Mouse (Mus musculus) hindbrain, embryonic 13.5 days (tissue): ENCODE data around the gene Ccin. TPM values are rescaled to one million over a fixed set of nuclear protein-coding genes. Genes with fewer than 3 reads are reported as not detected.

Experiments used
- ATAC-seq: fragments of 200-750 bp; cut with Nextera tagmentation; 2 replicates; pipeline ENCODE4 v1.8.0; 2017; ENCODE audit warnings: moderate TSS enrichment; ENCODE audit not compliant: low FRiP score
- H3K27ac ChIP-seq: fragments of 300-500 bp; sonication (generic); 2 replicates; pipeline ENCODE4 v1.5.1; 2015; ENCODE audit warnings: inconsistent platforms, mild to moderate bottlenecking, moderate library complexity
- H3K27me3 ChIP-seq: fragments of 300-500 bp; sonication (generic); 2 replicates; pipeline ENCODE4 v1.6.1; 2015; ENCODE audit warnings: mild to moderate bottlenecking, inconsistent platforms
- H3K36me3 ChIP-seq: fragments of 300-500 bp; sonication (generic); 2 replicates; pipeline ENCODE4 v1.6.1; 2015; ENCODE audit warnings: mild to moderate bottlenecking, inconsistent platforms
- H3K4me1 ChIP-seq: fragments of 300-500 bp; sonication (generic); replicated peaks from 2 replicates; pipeline ENCODE4 v1.6.1; 2015; ENCODE audit warnings: inconsistent platforms
- H3K4me2 ChIP-seq: fragments of 300-500 bp; sonication (generic); 2 replicates; pipeline ENCODE4 v1.6.1; 2015; ENCODE audit warnings: inconsistent platforms, mild to moderate bottlenecking, moderate library complexity
- H3K4me3 ChIP-seq: fragments of 300-500 bp; sonication (generic); 2 replicates; pipeline ENCODE4 v1.5.1; 2015; ENCODE audit warnings: mild to moderate bottlenecking, inconsistent platforms
- H3K9ac ChIP-seq: fragments of 300-500 bp; sonication (generic); 2 replicates; pipeline ENCODE4 v1.6.1; 2015; ENCODE audit warnings: mild to moderate bottlenecking, inconsistent platforms
- H3K9me3 ChIP-seq: fragments of 300-500 bp; sonication (generic); 2 replicates; pipeline ENCODE4 v1.6.1; 2016; ENCODE audit warnings: inconsistent platforms
- WGBS: fragments of 180-500 bp; shearing (Covaris S2); methylation state at CpG from one replicate; pipeline ENCODE4 v1.1.7; 2015; 5-methylcytosine and 5-hydroxymethylcytosine counted together
- polyA plus RNA-seq: library from polyadenylated mRNA; unstranded; fragments of >200 nt; fragmentation: Nextera tagmentation; extraction: Ambion mirVana; gene quantifications from 2 replicates; pipeline ENCODE4 v1.2.1, GENCODE M21; 2015

Gene Ccin
- polyA plus RNA-seq, 1 experiment from 2014 or later = not detected

- H3K9ac ChIP-seq = no peak overlapping the region
- H3K27ac ChIP-seq = no peak overlapping the region
- H3K9me3 ChIP-seq = no peaks in the 10 kb centered on the region
- no peak overlapping the region for H3K4me3 ChIP-seq
- 65% methylated on average over 4 of the region's 4 CpGs for WGBS
- no peak for ATAC-seq
- H3K27me3 ChIP-seq = no peaks in the 10 kb centered on the region
- peaks cover 29% of the 10 kb centered on the region for H3K4me1 ChIP-seq
- peaks cover 7% of the 10 kb centered on the region; the same call in 1 of the 2 replicates for H3K36me3 ChIP-seq
- no peak overlapping the region for H3K4me2 ChIP-seq
Observed at GRCm38 (mm10) chr4:43964951-43965684, 18.2 kb upstream of the Ccin start.

GRCm38 (mm10) chr4:43965856-43966535 is 17.3 kb upstream of the Ccin start:
- no peak overlapping the region for H3K9ac ChIP-seq
- peaks cover 13% of the 10 kb centered on the region; the same call in 1 of the 2 replicates for H3K36me3 ChIP-seq
- 93% methylated on average over 7 of the region's 7 CpGs for WGBS
- ATAC-seq = no peak
- peaks cover 29% of the 10 kb centered on the region for H3K4me1 ChIP-seq
- no peaks in the 10 kb centered on the region for H3K27me3 ChIP-seq
- no peak overlapping the region for H3K4me3 ChIP-seq
- no peak overlapping the region for H3K27ac ChIP-seq
- no peaks in the 10 kb centered on the region for H3K9me3 ChIP-seq
- H3K4me2 ChIP-seq = no peak overlapping the region

DNA sequence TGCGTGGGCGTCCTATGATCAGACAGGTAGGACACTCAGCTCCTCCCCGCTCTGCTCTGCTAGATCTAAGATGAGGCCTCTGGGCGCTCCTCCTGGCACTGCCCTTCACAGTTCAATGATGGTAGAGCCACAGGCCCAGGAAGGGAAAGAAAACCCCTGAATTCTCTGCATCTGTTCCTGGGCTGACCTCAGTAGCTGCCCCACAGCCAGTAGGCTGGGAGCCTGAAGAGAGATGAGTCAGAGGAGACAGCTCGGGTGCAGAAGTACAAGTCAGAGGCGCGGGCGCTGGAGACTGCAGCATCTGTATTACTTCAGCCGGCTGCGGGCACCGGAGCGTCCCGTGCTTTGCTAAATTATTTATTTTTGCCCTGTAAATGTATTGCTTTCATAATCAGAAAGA is 14.6 kb upstream of the Ccin start:
- Histone ChIP-seq H3K27me3 (no peaks in the 10 kb centered on the region), H3K9me3 (no peaks in the 10 kb centered on the region), H3K4me2 (no peak overlapping the region), H3K4me1 (peaks cover 45% of the 10 kb centered on the region), H3K9ac (peak overlapping the region; percentile 53; the same call in 1 of the 2 replicates), H3K27ac (no peak overlapping the region), H3K36me3 (peaks cover 14% of the 10 kb centered on the region; the same call in 1 of the 2 replicates), H3K4me3 (no peak overlapping the region)
- 54% methylated on average over 13 of the region's 13 CpGs for WGBS
- no peak for ATAC-seq

GRCm38 (mm10) chr4:43969373-43969772 is 13.9 kb upstream of the Ccin start:
- Histone ChIP-seq H3K4me2 (no peak overlapping the region), H3K4me3 (no peak overlapping the region), H3K4me1 (peaks cover 47% of the 10 kb centered on the region), H3K9ac (peak overlapping the region; percentile 43; the same call in 1 of the 2 replicates), H3K9me3 (no peaks in the 10 kb centered on the region), H3K36me3 (peaks cover 14% of the 10 kb centered on the region; the same call in 1 of the 2 replicates), H3K27ac (no peak overlapping the region), H3K27me3 (no peaks in the 10 kb centered on the region)
- ATAC-seq = no peak
- 7% methylated on average over 4 of the region's 4 CpGs for WGBS

- H3K4me3 ChIP-seq = no peak overlapping the region
- H3K27ac ChIP-seq = no peak overlapping the region
- no peak for ATAC-seq
- no peaks in the 10 kb centered on the region for H3K9me3 ChIP-seq
- 82% methylated on average over 20 of the region's 20 CpGs for WGBS
- H3K4me2 ChIP-seq = no peak overlapping the region
- peaks cover 14% of the 10 kb centered on the region; the same call in 1 of the 2 replicates for H3K36me3 ChIP-seq
- H3K27me3 ChIP-seq = no peaks in the 10 kb centered on the region
- no peak overlapping the region for H3K9ac ChIP-seq
- H3K4me1 ChIP-seq = peaks cover 39% of the 10 kb centered on the region
Observed at GRCm38 (mm10) chr4:43970393-43971330, 12.6 kb upstream of the Ccin start.

- Histone ChIP-seq H3K36me3 (peaks cover 7% of the 10 kb centered on the region; the same call in 1 of the 2 replicates), H3K9ac (no peak overlapping the region), H3K4me1 (peaks cover 39% of the 10 kb centered on the region), H3K27ac (peak overlapping the region; percentile 48), H3K4me2 (peak overlapping the region; percentile 23; the same call in 1 of the 2 replicates), H3K9me3 (no peaks in the 10 kb centered on the region), H3K4me3 (no peak overlapping the region), H3K27me3 (no peaks in the 10 kb centered on the region)
- WGBS = 63% methylated on average over 9 of the region's 9 CpGs
- no peak for ATAC-seq
Observed at GRCm38 (mm10) chr4:43971541-43972136, 11.6 kb upstream of the Ccin start.

- Histone ChIP-seq H3K4me1 (peaks cover 39% of the 10 kb centered on the region), H3K36me3 (peaks cover 8% of the 10 kb centered on the region; the same call in 1 of the 2 replicates), H3K27ac (peak overlapping the region; percentile 48), H3K4me2 (peak overlapping the region; percentile 23; the same call in 1 of the 2 replicates), H3K9ac (no peak overlapping the region), H3K9me3 (no peaks in the 10 kb centered on the region), H3K27me3 (no peaks in the 10 kb centered on the region), H3K4me3 (no peak overlapping the region)
- ATAC-seq = peak; percentile 47; the same call in 1 of the 2 replicates
- WGBS = 2% methylated on average over 8 of the region's 8 CpGs
Observed at GRCm38 (mm10) chr4:43972137-43972591, 11.1 kb upstream of the Ccin start.

DNA sequence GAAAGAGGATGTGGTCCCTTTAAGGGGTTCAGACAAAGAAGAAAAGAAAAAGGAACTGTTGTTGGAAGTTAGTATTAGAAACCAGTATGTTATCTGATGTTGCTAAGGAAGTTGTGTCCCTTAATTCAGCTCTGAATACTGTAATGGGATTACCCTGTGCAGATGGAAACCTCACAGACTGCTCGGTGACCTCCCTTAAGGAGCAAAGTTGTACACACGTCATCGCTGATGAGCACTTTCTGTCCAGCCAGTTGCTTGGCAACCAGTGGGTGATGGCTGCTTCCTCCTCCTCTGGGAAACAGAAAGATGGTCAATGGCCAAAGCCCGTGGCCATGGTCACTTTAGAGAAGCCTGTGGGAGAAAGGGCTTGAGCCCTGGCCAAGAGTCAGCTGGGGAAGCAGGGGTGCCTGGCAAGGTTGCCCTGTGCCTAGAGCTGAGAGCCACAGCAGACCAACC is 9.7 kb upstream of the Ccin start:
- Histone ChIP-seq H3K9ac (no peak overlapping the region), H3K4me1 (peaks cover 38% of the 10 kb centered on the region), H3K9me3 (no peaks in the 10 kb centered on the region), H3K36me3 (peaks cover 12% of the 10 kb centered on the region; the same call in 1 of the 2 replicates), H3K4me3 (no peak overlapping the region), H3K4me2 (no peak overlapping the region), H3K27ac (no peak overlapping the region), H3K27me3 (no peaks in the 10 kb centered on the region)
- WGBS = 41% methylated on average over 4 of the region's 4 CpGs
- no peak for ATAC-seq

DNA sequence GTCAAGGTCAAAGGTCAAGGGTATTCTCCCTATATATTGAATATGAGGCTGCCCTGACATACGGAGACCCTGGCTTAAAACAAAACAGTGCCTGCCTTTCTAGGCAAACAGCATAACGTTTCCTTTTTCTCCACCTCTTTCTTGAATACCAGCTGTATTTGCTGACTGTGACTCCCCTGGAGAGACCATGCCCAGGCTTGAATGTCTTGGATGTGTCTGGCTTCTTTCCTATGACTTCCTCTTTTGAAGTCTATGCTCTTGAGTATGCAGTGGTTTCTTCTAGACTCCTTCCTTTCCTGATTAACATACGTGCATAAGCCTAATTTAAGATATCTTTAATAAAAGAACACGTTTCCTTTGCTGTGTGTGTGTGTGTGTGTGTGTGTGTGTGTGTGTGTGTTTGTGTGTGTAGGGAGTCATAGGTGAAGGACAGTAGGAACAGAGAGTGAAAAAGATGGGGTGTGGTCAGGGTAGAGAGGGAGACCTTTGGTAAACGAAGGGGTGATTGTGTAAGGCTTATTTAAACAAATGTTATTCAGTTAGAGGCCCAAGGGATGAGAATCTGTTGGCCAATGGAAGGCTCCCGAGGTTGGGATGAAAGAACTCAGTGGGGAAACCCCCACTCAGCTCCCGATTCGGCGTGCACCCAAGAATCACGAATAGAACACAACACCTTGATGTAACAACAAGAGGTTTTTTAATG is 8.2 kb upstream of the Ccin start:
- Histone ChIP-seq H3K9me3 (no peaks in the 10 kb centered on the region), H3K4me3 (no peak overlapping the region), H3K9ac (no peak overlapping the region), H3K27me3 (no peaks in the 10 kb centered on the region), H3K4me1 (peaks cover 35% of the 10 kb centered on the region), H3K4me2 (no peak overlapping the region), H3K27ac (no peak overlapping the region), H3K36me3 (peaks cover 12% of the 10 kb centered on the region; the same call in 1 of the 2 replicates)
- WGBS = 79% methylated on average over 10 of the region's 10 CpGs
- no peak for ATAC-seq

GRCm38 (mm10) chr4:43976223-43976740 is 7.0 kb upstream of the Ccin start:
- WGBS = 85% methylated on average over 6 of the region's 6 CpGs
- no peak overlapping the region for H3K4me3 ChIP-seq

More at GRCm38 (mm10) chr4:43976223-43976740, 7.0 kb upstream of the Ccin start:
- no peaks in the 10 kb centered on the region for H3K27me3 ChIP-seq
- no peaks in the 10 kb centered on the region for H3K9me3 ChIP-seq
- ATAC-seq = no peak
- no peak overlapping the region for H3K4me2 ChIP-seq
- 0 out of 2 replicates have a peak, but pooled peaks cover 5% of the 10 kb centered on the region for H3K36me3 ChIP-seq
- no peak overlapping the region for H3K9ac ChIP-seq
- no peak overlapping the region for H3K27ac ChIP-seq
- peaks cover 33% of the 10 kb centered on the region for H3K4me1 ChIP-seq
